In the genomic region with DNA sequence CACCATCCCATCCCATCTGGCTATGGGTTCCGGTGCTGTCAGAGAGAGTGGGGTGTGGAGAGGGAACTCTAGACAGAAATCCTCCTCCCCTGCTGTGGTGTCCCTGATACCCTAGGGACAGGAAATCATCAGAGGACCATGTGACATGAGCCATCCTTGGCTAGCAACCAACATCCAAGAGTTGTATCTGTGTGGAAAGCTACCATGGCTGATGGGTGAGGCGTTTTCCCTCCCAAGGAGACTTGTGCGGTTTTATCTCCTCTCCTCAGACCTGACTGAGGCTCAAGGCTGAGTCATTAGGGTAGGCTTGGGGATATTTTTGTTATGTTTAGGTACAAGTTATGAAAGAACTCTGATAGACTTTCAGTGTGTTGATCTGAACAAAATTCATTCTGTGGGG, we compare ENCODE assay signal across 13 mouse cellular contexts. TPM values are rescaled to one million over a fixed set of nuclear protein-coding genes. Genes with fewer than 3 reads are reported as not detected.
DNase-seq lines count a peak whose midpoint lies in the region; ATAC-seq lines count a peak whose summit lies in the region.
"Had no signal": no experiment of that assay in that cellular context is flagged by ENCODE, and none has a peak within 500 bp of the region (broad histone marks: within the 10 kb centered on the region; RNA-seq: fewer than 3 reads in every experiment).

No protein-coding gene starts in this region.

- peak; percentile 97 for ATAC-seq in liver, embryonic 12.5 days

- peaks cover 56% of the 10 kb centered on the region for H3K4me1 ChIP-seq in liver, embryonic 12.5 days
- H3K4me1 ChIP-seq in limb, embryonic 10.5 days = no peaks in the 10 kb centered on the region
- H3K4me1 ChIP-seq: midbrain, embryonic 12.5 days had no signal

- WGBS in liver, embryonic 12.5 days (ENCODE audit: insufficient replicate concordance) = 22% methylated on average over 3 of the region's 3 CpGs
- WGBS in limb, embryonic 10.5 days = 82% methylated on average over 3 of the region's 3 CpGs

- intact Hi-C loops in left cerebral cortex, postnatal 14 days (cut with DNase I) = no loop called here

- H3K4me3 ChIP-seq in liver, embryonic 12.5 days = no peak overlapping the region
- no peak overlapping the region for H3K4me3 ChIP-seq in limb, embryonic 10.5 days
- H3K4me3 ChIP-seq: midbrain, embryonic 12.5 days had no signal

- no peaks in the 10 kb centered on the region for H3K36me3 ChIP-seq in liver, embryonic 12.5 days
- H3K36me3 ChIP-seq in limb, embryonic 10.5 days = no peaks in the 10 kb centered on the region
- H3K36me3 ChIP-seq: midbrain, embryonic 12.5 days had no signal

- peak overlapping the region; percentile 56 for H3K9ac ChIP-seq in liver, embryonic 12.5 days
- H3K9ac ChIP-seq: midbrain, embryonic 12.5 days had no signal

- no peaks in the 10 kb centered on the region for H3K27me3 ChIP-seq in liver, embryonic 12.5 days (replicated peaks)
- no peaks in the 10 kb centered on the region for H3K27me3 ChIP-seq in limb, embryonic 10.5 days (ENCODE audit: low read depth, poor library complexity, severe bottlenecking)
- H3K27me3 ChIP-seq: midbrain, embryonic 12.5 days had no signal

- no peaks in the 10 kb centered on the region for H3K9me3 ChIP-seq in liver, embryonic 12.5 days (replicated peaks)
- no peaks in the 10 kb centered on the region for H3K9me3 ChIP-seq in limb, embryonic 10.5 days (replicated peaks)
- H3K9me3 ChIP-seq: midbrain, embryonic 12.5 days had no signal

- peak; percentile 22 for DNase-seq in kidney, postnatal 14 days
- DNase-seq in kidney, adult 18-20 months = no peak
- DNase-seq in c-Kit-positive CD71-positive TER-119-positive erythroid progenitor cells, embryonic 14.5 days (ENCODE audit: low spot score) = peak; percentile 82
- peak; percentile 28 to 45 for DNase-seq in spleen, postnatal 14 days (ENCODE audit: low spot score in 2 of 2)
- DNase-seq in urinary bladder, postnatal 10 days (ENCODE audit: low spot score) = no peak
- DNase-seq in limb, embryonic 10.5 days (ENCODE audit: low spot score) = no peak
- no peak for DNase-seq in left cerebral cortex, postnatal 14 days (ENCODE audit: low spot score in 2 of 2)
- DNase-seq: cerebellum, adult 9-11 months; gastrocnemius, postnatal 14 days; left cerebral cortex, postnatal 4 days had no signal

- H3K27ac ChIP-seq in liver, embryonic 12.5 days = peak overlapping the region; percentile 94
- no peak overlapping the region for H3K27ac ChIP-seq in limb, embryonic 10.5 days
- H3K27ac ChIP-seq: kidney, postnatal 0 days; midbrain, embryonic 12.5 days had no signal

- peak overlapping the region; percentile 50 for H3K4me2 ChIP-seq in liver, embryonic 12.5 days
- H3K4me2 ChIP-seq: midbrain, embryonic 12.5 days had no signal

RNA-seq across cellular contexts. Expression of a gene that starts 16.4 kb away (rescaled TPM):
- 61.4 and 64.5 TPM in 2 replicates for polyA plus RNA-seq in liver, embryonic 12.5 days (2016; fragmentation: Nextera tagmentation; extraction: Ambion mirVana)
- 55.0 and 59.5 TPM in 2 replicates for polyA plus RNA-seq in limb, embryonic 10.5 days (2016; fragmentation: Nextera tagmentation; extraction: Ambion mirVana)
- 10 to 100 TPM; 52.7 to 55.3 TPM for total RNA-seq in left cerebral cortex, postnatal 14 days (2021)

RNA-seq across cellular contexts. Expression of a gene that starts 17.7 kb away (rescaled TPM):
- 28.3 and 28.5 TPM in 2 replicates for polyA plus RNA-seq in liver, embryonic 12.5 days (2016; fragmentation: Nextera tagmentation; extraction: Ambion mirVana)
- 58.6 and 59.4 TPM in 2 replicates for polyA plus RNA-seq in limb, embryonic 10.5 days (2016; fragmentation: Nextera tagmentation; extraction: Ambion mirVana)
- total RNA-seq in left cerebral cortex, postnatal 14 days (2021) = 10 to 100 TPM; 42.1 to 45.7 TPM

RNA-seq across cellular contexts. Expression of a gene that starts 56.1 kb away (rescaled TPM):
- 48.7 and 50.2 TPM in 2 replicates for polyA plus RNA-seq in liver, embryonic 12.5 days (2016; fragmentation: Nextera tagmentation; extraction: Ambion mirVana)
- 95.6 and 106 TPM in 2 replicates for polyA plus RNA-seq in limb, embryonic 10.5 days (2016; fragmentation: Nextera tagmentation; extraction: Ambion mirVana)
- 10 to 100 TPM; 46.1 to 47.6 TPM for total RNA-seq in left cerebral cortex, postnatal 14 days (2021)

Comparison
In these comparisons a context has a peak if more than half of its experiments do, and no peak if none do; other contexts are left out.
1. DNase-seq: peak in kidney, postnatal 14 days (single experiment), c-Kit-positive CD71-positive TER-119-positive erythroid progenitor cells, embryonic 14.5 days (single experiment) and spleen, postnatal 14 days (2 of 2); none in kidney, adult 18-20 months (single experiment), urinary bladder, postnatal 10 days (single experiment), limb, embryonic 10.5 days (single experiment) and left cerebral cortex, postnatal 14 days (0 of 2).